Mouse (Mus musculus) liver, embryonic 18 days (tissue): ENCODE data around the gene Trim69. TPM values are rescaled to one million over a fixed set of nuclear protein-coding genes. Genes with fewer than 3 reads are reported as not detected.

Experiments
- polyA plus RNA-seq: library from polyadenylated mRNA; depleted of rRNA; stranded (reverse); fragments of >200 nt; gene quantifications from 2 replicates; pipeline ENCODE4 v1.2.3, GENCODE M21; 2012; rRNA removed

The Trim69 gene
- 0.05 and 0.07 TPM in 2 replicates for polyA plus RNA-seq

GRCm38 (mm10) chr2:122160680-122161079 is at the start of gene Trim69:
Gene Trim69, plus strand, starts transcription at chr2:122160700.

GRCm38 (mm10) chr2:122117961-122118958 is 42.2 kb upstream of the Trim69 start, which contains the start of gene Spg11:
Gene Spg11, minus strand, starts transcription at chr2:122118386.

DNA sequence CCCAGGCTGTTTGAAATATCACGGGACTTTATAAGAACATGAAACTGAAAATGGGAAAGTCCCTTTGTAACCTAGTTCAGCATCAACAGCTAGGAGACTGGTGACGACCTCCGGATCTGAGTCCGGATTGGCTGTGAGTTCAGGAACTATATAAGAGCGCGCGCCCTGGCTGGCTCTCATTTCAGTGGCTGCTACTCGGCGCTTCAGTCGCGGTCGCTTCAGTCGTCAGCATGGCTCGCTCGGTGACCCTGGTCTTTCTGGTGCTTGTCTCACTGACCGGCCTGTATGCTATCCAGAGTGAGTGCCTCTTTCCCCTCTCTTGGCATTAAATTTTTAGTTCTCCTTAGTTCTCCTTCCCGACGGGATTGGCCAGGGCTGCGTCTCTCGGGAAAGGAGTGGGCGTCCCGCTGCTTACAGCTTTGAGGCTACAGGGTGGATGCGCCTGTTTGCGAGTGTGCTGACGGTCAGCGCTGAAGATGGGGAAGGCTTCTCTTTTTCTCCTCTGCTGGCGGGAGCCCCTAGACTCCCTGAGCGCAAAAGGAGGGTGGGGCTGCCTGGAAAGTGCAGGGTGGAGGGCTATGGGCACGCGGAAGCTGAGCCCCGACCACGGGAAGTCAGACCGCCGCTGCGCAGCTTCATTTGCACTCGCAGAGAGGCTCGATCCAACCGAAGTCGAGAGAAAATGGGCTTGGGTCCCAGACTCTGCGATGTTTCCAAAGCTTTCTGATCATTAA is 12.8 kb upstream of the Trim69 start, which contains the start of gene B2m:
TSS of gene B2m (plus strand) at position 179 of the 734 bp plus-strand sequence.

DNA sequence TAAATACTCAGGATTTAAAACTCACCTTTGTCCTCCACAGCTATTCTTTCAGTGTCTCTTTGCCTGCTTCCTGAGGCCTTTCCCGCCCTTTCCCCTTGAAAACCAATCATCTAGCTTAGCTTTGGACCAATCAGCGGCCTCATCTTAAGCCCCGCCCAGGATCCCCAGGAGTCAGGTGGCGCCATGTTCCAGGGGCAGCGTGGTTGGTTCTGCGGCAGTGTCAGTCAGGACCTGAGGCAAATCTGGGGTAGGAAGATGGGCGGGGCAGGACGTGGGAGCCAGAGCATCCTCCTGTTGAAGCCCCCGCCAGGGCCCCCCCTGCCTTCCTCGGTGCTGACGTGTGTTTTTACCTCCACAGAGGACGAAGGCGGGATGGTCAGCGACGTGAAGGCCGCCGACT is 25.6 kb downstream of the Trim69 start, which contains the start of the genes Patl2 and Terb2:
TSS of gene Patl2 (minus strand) at position 84 of the 400 bp plus-strand sequence.
TSS of gene Terb2 (plus strand) at position 167 of the 400 bp plus-strand sequence.

Other genes starting within 250 kb of the Trim69 start
- 5.8 and 6.3 TPM in 2 replicates for gene Ctdspl2, start 204.7 kb upstream of the Trim69 start, polyA plus RNA-seq
- 0.02 and 0.06 TPM in 2 replicates for gene Mageb3, start 204.6 kb upstream of the Trim69 start, polyA plus RNA-seq
- gene Eif3j1, start 132.2 kb upstream of the Trim69 start, polyA plus RNA-seq: 10.2 and 10.8 TPM in 2 replicates
- gene Spg11, start 42.3 kb upstream of the Trim69 start, polyA plus RNA-seq: 2.9 and 3.1 TPM in 2 replicates
- 473 and 557 TPM in 2 replicates for gene B2m, start 13.0 kb upstream of the Trim69 start, polyA plus RNA-seq
- 0.13 and 0.18 TPM in 2 replicates for gene Patl2, start 25.5 kb downstream of the Trim69 start, polyA plus RNA-seq
- not detected in 2 replicates for gene Terb2, start 25.6 kb downstream of the Trim69 start, polyA plus RNA-seq
- 131 and 161 TPM in 2 replicates for gene Sord, start 74.0 kb downstream of the Trim69 start, polyA plus RNA-seq
- gene Duox2, start 137.7 kb downstream of the Trim69 start, polyA plus RNA-seq: 0.01 and 0.02 TPM in 2 replicates
- gene Duoxa2, start 138.2 kb downstream of the Trim69 start, polyA plus RNA-seq: not detected in 2 replicates
- gene Duoxa1, start 153.0 kb downstream of the Trim69 start, polyA plus RNA-seq: 0.03 TPM in 1 of 2 replicates, not detected in the other
- not detected in 2 replicates for gene Duox1, start 155.0 kb downstream of the Trim69 start, polyA plus RNA-seq
- gene Shf, start 208.5 kb downstream of the Trim69 start, polyA plus RNA-seq: 6.4 and 7.1 TPM in 2 replicates